Mouse (Mus musculus) kidney, embryonic 16.5 days (tissue): ENCODE data around the gene Rgcc. TPM values are rescaled to one million over a fixed set of nuclear protein-coding genes. Genes with fewer than 3 reads are reported as not detected.

Experiments
- ATAC-seq: fragments of 200-750 bp; cut with Nextera tagmentation; 2 replicates; pipeline ENCODE4 v1.8.0; 2017; ENCODE audit warnings: moderate TSS enrichment; ENCODE audit not compliant: low FRiP score, low TSS enrichment
- H3K27ac ChIP-seq: fragments of 300-500 bp; sonication (generic); 2 replicates; pipeline ENCODE4 v1.5.1; 2014; ENCODE audit warnings: low read length
- H3K27me3 ChIP-seq: fragments of 300-500 bp; sonication (generic); 2 replicates; pipeline ENCODE4 v1.6.1; 2014; ENCODE audit warnings: low read length, control low read depth, mixed read lengths; ENCODE audit not compliant: insufficient read depth
- H3K36me3 ChIP-seq: fragments of 300-500 bp; sonication (generic); 2 replicates; pipeline ENCODE4 v1.6.1; 2014; ENCODE audit warnings: low read length, control low read depth, mixed read lengths; ENCODE audit not compliant: insufficient read depth
- H3K4me1 ChIP-seq: fragments of 300-500 bp; sonication (generic); 2 replicates; pipeline ENCODE4 v1.6.1; 2014; ENCODE audit warnings: low read length, control low read depth, mixed read lengths; ENCODE audit not compliant: insufficient read depth
- H3K4me2 ChIP-seq: fragments of 300-500 bp; sonication (generic); replicated peaks from 2 replicates; pipeline ENCODE4 v1.6.1; 2014; ENCODE audit warnings: low read depth, low read length
- H3K4me3 ChIP-seq: fragments of 300-500 bp; sonication (generic); 2 replicates; pipeline ENCODE4 v1.5.1; 2014; ENCODE audit warnings: mild to moderate bottlenecking, low read length
- H3K9ac ChIP-seq: fragments of 300-500 bp; sonication (generic); replicated peaks from 2 replicates; pipeline ENCODE4 v1.6.1; 2014; ENCODE audit warnings: low read length
- H3K9me3 ChIP-seq: fragments of 300-500 bp; sonication (generic); 2 replicates; pipeline ENCODE4 v1.6.1; 2016; ENCODE audit warnings: low read length, control low read depth
- WGBS: fragments of 180-500 bp; shearing (Covaris S2); extraction: QIAGEN DNeasy Blood & Tissue Kit; methylation state at CpG from one replicate; pipeline ENCODE4 v1.1.7; 2014; 5-methylcytosine and 5-hydroxymethylcytosine counted together
- polyA plus RNA-seq: library from polyadenylated mRNA; unstranded; fragments of >200 nt; fragmentation: Nextera tagmentation; extraction: Ambion mirVana; gene quantifications from 2 replicates; pipeline ENCODE4 v1.2.1, GENCODE M21; 2015

The Rgcc gene
- polyA plus RNA-seq, 1 experiment from 2014 or later: 35.7 TPM

- Histone ChIP-seq H3K4me3 (no peak overlapping the region), H3K27me3 (peaks cover 3% of the 10 kb centered on the region; the same call in 1 of the 2 replicates), H3K9me3 (no peaks in the 10 kb centered on the region), H3K4me2 (no peak overlapping the region), H3K27ac (no peak overlapping the region), H3K36me3 (no peaks in the 10 kb centered on the region), H3K4me1 (peaks cover 15% of the 10 kb centered on the region), H3K9ac (no peak overlapping the region)
- no peak for ATAC-seq
- WGBS: 61% methylated on average over 5 of the region's 5 CpGs
These were observed 6.5 kb downstream of the Rgcc start for GRCm38 (mm10) chr14:79294950-79295349.

DNA sequence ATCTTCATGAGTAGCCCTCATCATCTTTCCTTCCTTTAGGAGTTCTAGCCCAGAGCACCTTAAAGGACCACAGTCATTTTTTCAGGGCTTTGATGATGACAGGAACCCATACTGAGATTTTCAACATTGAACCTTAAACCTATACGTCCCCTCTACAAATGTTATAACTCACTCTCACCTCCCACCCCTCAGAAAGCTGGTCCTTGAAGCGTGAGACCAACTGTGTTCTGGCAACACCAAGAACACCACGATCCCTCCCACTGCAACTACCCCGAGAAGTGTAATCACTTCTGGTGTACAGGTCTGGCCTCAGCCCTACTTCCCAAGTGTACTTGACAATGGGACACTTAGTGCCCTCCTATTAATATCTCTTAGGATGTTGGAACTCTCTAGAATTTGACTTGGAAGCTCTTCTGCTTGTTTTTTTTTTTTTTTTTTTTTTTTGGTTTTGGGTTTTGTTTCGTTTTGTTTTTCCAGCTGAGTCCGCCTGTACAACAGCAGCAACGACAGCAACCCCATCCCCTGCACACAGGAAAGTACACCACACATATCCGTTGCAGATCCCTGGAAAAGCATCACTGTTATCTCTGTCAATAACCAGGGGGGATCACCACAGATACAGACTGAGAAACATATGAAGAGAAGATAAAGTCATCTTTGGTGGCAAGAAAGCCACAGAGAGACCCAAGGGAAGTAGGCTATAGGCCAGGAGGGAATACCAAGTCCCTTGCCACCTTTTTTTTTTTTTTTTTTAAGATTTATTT is 7.2 kb downstream of the Rgcc start:
- no peak overlapping the region for H3K4me3 ChIP-seq
- H3K9ac ChIP-seq: no peak overlapping the region
- H3K36me3 ChIP-seq: no peaks in the 10 kb centered on the region
- peak overlapping the region; percentile 32; the same call in 1 of the 2 replicates for H3K4me2 ChIP-seq
- H3K4me1 ChIP-seq: peaks cover 15% of the 10 kb centered on the region
- no peak overlapping the region for H3K27ac ChIP-seq
- H3K27me3 ChIP-seq: peaks cover under 1% of the 10 kb centered on the region; the same call in 1 of the 2 replicates
- H3K9me3 ChIP-seq: no peaks in the 10 kb centered on the region
- no peak for ATAC-seq
- 72% methylated on average over 8 of the region's 8 CpGs for WGBS

DNA sequence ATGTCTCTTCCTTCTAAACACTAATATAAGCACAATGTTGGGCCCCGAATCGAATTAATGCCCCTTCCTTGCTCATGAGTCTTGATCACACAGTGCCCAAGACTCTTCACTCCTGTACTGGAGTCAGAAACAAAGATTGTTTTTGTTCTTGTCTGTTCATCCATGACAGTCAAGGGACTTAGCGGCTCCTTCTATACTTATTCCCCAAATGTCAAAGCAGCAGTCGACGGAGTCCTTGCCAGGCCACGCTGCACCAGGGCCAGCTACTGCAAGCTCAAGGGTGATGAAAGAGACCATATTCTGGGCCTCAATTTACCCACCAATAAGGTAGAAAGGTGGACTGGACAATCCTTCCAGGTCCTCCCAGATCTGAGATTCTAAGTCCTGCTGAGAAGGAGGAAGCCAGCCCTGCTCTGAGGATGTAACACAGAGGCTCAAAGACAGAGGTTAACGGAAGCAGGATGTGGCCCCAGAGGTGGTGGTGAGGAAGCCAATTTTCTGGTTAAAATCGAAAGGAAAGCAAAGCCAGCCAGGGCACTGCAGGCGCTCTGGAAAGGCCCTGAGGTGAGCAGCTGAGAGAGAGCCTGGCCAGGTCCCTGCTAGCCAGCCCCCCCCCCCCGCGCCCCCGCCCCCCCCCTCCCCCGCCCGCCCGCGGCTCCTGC is 8.2 kb downstream of the Rgcc start:
- Histone ChIP-seq H3K4me3 (no peak overlapping the region), H3K9ac (no peak overlapping the region), H3K4me1 (peaks cover 15% of the 10 kb centered on the region), H3K27ac (0 out of 2 replicates have a peak overlapping the region, but pooled peaks have one; percentile 45), H3K27me3 (no peaks in the 10 kb centered on the region), H3K9me3 (no peaks in the 10 kb centered on the region), H3K36me3 (no peaks in the 10 kb centered on the region), H3K4me2 (peak overlapping the region; percentile 32)
- peak; percentile 53; the same call in 1 of the 2 replicates for ATAC-seq
- WGBS: 36% methylated on average over 13 of the region's 16 CpGs

GRCm38 (mm10) chr14:79291629-79292028 is 9.8 kb downstream of the Rgcc start:
- Histone ChIP-seq H3K9me3 (no peaks in the 10 kb centered on the region), H3K9ac (no peak overlapping the region), H3K36me3 (no peaks in the 10 kb centered on the region), H3K27ac (no peak overlapping the region), H3K4me1 (peaks cover 15% of the 10 kb centered on the region), H3K27me3 (no peaks in the 10 kb centered on the region), H3K4me3 (no peak overlapping the region), H3K4me2 (no peak overlapping the region)
- 92% methylated on average over 4 of the region's 4 CpGs for WGBS
- no peak for ATAC-seq

- Histone ChIP-seq H3K9ac (no peak overlapping the region), H3K4me3 (no peak overlapping the region), H3K4me1 (peaks cover 15% of the 10 kb centered on the region), H3K27ac (no peak overlapping the region), H3K36me3 (no peaks in the 10 kb centered on the region), H3K4me2 (no peak overlapping the region; the same call in 1 of the 2 replicates), H3K9me3 (no peaks in the 10 kb centered on the region), H3K27me3 (no peaks in the 10 kb centered on the region)
- WGBS: 35% methylated on average over 15 of the region's 15 CpGs
- no peak for ATAC-seq
These were observed 10.6 kb downstream of the Rgcc start for GRCm38 (mm10) chr14:79290683-79291425.

DNA sequence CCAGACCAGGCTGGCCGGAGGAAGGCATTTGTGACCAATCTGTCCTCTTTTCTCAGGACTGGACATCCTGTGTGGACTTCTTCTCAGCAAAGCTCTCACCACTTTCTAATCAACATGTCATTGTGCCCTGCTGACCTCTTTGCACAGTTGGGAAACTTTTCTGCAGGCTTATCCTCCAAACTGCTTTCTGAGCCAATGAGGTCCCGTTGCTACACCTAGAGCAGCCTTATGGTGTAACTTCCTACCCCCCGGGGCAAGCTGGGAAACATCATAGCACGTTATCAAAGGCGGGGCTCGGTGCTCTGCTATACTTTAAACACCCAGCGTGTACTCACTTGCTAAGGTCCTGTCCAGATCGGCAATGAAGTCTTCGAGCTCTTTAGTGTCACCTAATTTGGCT is 11.5 kb downstream of the Rgcc start:
- peaks cover 15% of the 10 kb centered on the region for H3K4me1 ChIP-seq
- no peaks in the 10 kb centered on the region for H3K36me3 ChIP-seq
- no peak for ATAC-seq
- 38% methylated on average over 9 of the region's 9 CpGs for WGBS
- H3K4me3 ChIP-seq: no peak overlapping the region
- H3K9me3 ChIP-seq: no peaks in the 10 kb centered on the region
- no peak overlapping the region for H3K4me2 ChIP-seq
- H3K9ac ChIP-seq: no peak overlapping the region
- no peak overlapping the region for H3K27ac ChIP-seq
- no peaks in the 10 kb centered on the region for H3K27me3 ChIP-seq

- Histone ChIP-seq H3K4me1 (peaks cover 8% of the 10 kb centered on the region), H3K27me3 (no peaks in the 10 kb centered on the region), H3K27ac (no peak overlapping the region), H3K9ac (no peak overlapping the region), H3K36me3 (no peaks in the 10 kb centered on the region), H3K4me3 (no peak overlapping the region), H3K4me2 (no peak overlapping the region), H3K9me3 (no peaks in the 10 kb centered on the region)
- 74% methylated on average over 3 of the region's 3 CpGs for WGBS
- no peak for ATAC-seq
These were observed 13.2 kb downstream of the Rgcc start for GRCm38 (mm10) chr14:79288280-79288679.

GRCm38 (mm10) chr14:79287251-79287863 is 14.1 kb downstream of the Rgcc start:
- no peak overlapping the region for H3K4me3 ChIP-seq
- H3K27ac ChIP-seq: no peak overlapping the region
- WGBS: 61% methylated on average over 7 of the region's 7 CpGs
- no peaks in the 10 kb centered on the region for H3K36me3 ChIP-seq
- no peaks in the 10 kb centered on the region for H3K9me3 ChIP-seq
- H3K4me1 ChIP-seq: peaks cover 2% of the 10 kb centered on the region; the same call in 1 of the 2 replicates
- H3K4me2 ChIP-seq: no peak overlapping the region
- H3K9ac ChIP-seq: no peak overlapping the region
- no peak for ATAC-seq
- H3K27me3 ChIP-seq: no peaks in the 10 kb centered on the region

GRCm38 (mm10) chr14:79285549-79285948 is 15.9 kb downstream of the Rgcc start:
- Histone ChIP-seq H3K36me3 (no peaks in the 10 kb centered on the region), H3K27me3 (no peaks in the 10 kb centered on the region), H3K4me1 (no peaks in the 10 kb centered on the region), H3K27ac (no peak overlapping the region), H3K4me3 (no peak overlapping the region), H3K9ac (no peak overlapping the region), H3K9me3 (no peaks in the 10 kb centered on the region), H3K4me2 (no peak overlapping the region)
- 92% methylated on average over 5 of the region's 5 CpGs for WGBS
- ATAC-seq: no peak
